Mouse (Mus musculus) left cerebral cortex, postnatal 10 days (tissue): Measurements from ENCODE around the gene Prkar2b. TPM values are rescaled to one million over a fixed set of nuclear protein-coding genes. Genes with fewer than 3 reads are reported as not detected.
A peak's percentile ranks its signal among the peaks of the same experiment; 100 is the strongest.

Experiments used
- DNase-seq, 2 experiments: peaks; one replicate each; pipeline ENCODE4 v3.0.0; 2021 to 2022; ENCODE audit warnings: low spot score in 2 of 2, mixed read lengths in 1 of 2; ENCODE audit errors: extremely low spot score in 1 of 2
- intact Hi-C: fragments of 180-260 bp; cut with DNase I; formaldehyde crosslinking; loops from one replicate; pipeline ENCODE4 v1.15.1; 2025
- total RNA-seq, 2 experiments: library from RNA; stranded (reverse); gene quantifications; 2 replicates each; pipeline ENCODE4 v1.2.3; 2021

Gene Prkar2b
- total RNA-seq, 2 experiments from 2014 or later = 157 to 160 TPM

- no peak for DNase-seq
- intact Hi-C loops = no loop called here
Measured at GRCm38 (mm10) chr12:31947476-31947875, 113.6 kb downstream of the Prkar2b start.

GRCm38 (mm10) chr12:31944405-31944804 is 116.7 kb downstream of the Prkar2b start:
- DNase-seq = no peak
- intact Hi-C loops = no loop called here

- intact Hi-C loops = no loop called here
- no peak for DNase-seq
Measured at GRCm38 (mm10) chr12:31943020-31943654, 118.0 kb downstream of the Prkar2b start.

GRCm38 (mm10) chr12:31939026-31939425 is 122.1 kb downstream of the Prkar2b start:
- intact Hi-C loops = loop anchor here (10.0 kb wide), 1 partner anchor 564 kb away; no protein-coding TSS in a partner anchor
- no peak for DNase-seq

GRCm38 (mm10) chr12:31938391-31938997 is 122.6 kb downstream of the Prkar2b start:
- no peak for DNase-seq
- intact Hi-C loops = loop anchor here (10.0 kb wide), 1 partner anchor 564 kb away; no protein-coding TSS in a partner anchor

- intact Hi-C loops = loop anchor here (10.0 kb wide), 1 partner anchor 563 kb away; no protein-coding TSS in a partner anchor
- DNase-seq = no peak
Measured at GRCm38 (mm10) chr12:31937613-31938012, 123.5 kb downstream of the Prkar2b start.

- intact Hi-C loops = loop anchor here (10.0 kb wide), 1 partner anchor 562 kb away; no protein-coding TSS in a partner anchor
- DNase-seq = no peak
Measured at GRCm38 (mm10) chr12:31936657-31937300, 124.3 kb downstream of the Prkar2b start.

- DNase-seq = no peak
- intact Hi-C loops = loop anchor here (10.0 kb wide), 1 partner anchor 557 kb away; no protein-coding TSS in a partner anchor
Measured at GRCm38 (mm10) chr12:31931818-31932217, 129.3 kb downstream of the Prkar2b start.

GRCm38 (mm10) chr12:31928498-31928897 is 132.6 kb downstream of the Prkar2b start:
- intact Hi-C loops = loop anchor here (5.0 to 10.0 kb wide), 2 partner anchors 221 to 274 kb away; partner anchors contain the start of genes Cog5 and Dus4l
- DNase-seq = no peak

GRCm38 (mm10) chr12:31926661-31927061 is 134.4 kb downstream of the Prkar2b start:
- intact Hi-C loops = loop anchor here (5.0 to 10.0 kb wide), 2 partner anchors 219 to 272 kb away; partner anchors contain the start of genes Cog5 and Dus4l
- DNase-seq = peak; percentile 46 to 71

- DNase-seq = no peak
- intact Hi-C loops = loop anchor here (5.0 to 10.0 kb wide), 2 partner anchors 218 to 271 kb away; partner anchors contain the start of genes Cog5 and Dus4l
Measured at GRCm38 (mm10) chr12:31925343-31925742, 135.8 kb downstream of the Prkar2b start.

- DNase-seq = no peak
- intact Hi-C loops = loop anchor here (5.0 to 10.0 kb wide), 2 partner anchors 269 to 417 kb away; partner anchors contain the start of genes Cog5 and Dus4l
Measured at GRCm38 (mm10) chr12:31924135-31924534, 137.0 kb downstream of the Prkar2b start.

GRCm38 (mm10) chr12:31920464-31921405 is 140.4 kb downstream of the Prkar2b start:
- DNase-seq = no peak
- intact Hi-C loops = loop anchor here (5.0 to 10.0 kb wide), 2 partner anchors 266 to 413 kb away; partner anchors contain the start of genes Cog5 and Dus4l

GRCm38 (mm10) chr12:31917245-31917644 is 143.9 kb downstream of the Prkar2b start:
- intact Hi-C loops = no loop called here
- peak; percentile 39 to 57 for DNase-seq

- intact Hi-C loops = no loop called here
- DNase-seq = no peak
Measured at GRCm38 (mm10) chr12:31916691-31917090, 144.4 kb downstream of the Prkar2b start.

GRCm38 (mm10) chr12:31913614-31914013 is 147.5 kb downstream of the Prkar2b start:
- intact Hi-C loops = no loop called here
- no peak for DNase-seq

GRCm38 (mm10) chr12:31912966-31913551 is 148.0 kb downstream of the Prkar2b start:
- intact Hi-C loops = no loop called here
- DNase-seq = no peak
